Mouse (Mus musculus) right cerebral cortex, postnatal 4 days (tissue): ENCODE measurements around the gene Tmem238.
"Not testable (repeated sequence)": the region's sequence is repeated elsewhere in the genome, so short reads cannot be mapped to it uniquely, and the experiment has no call there.

Experiments used
- DNase-seq: peaks from one replicate; pipeline ENCODE4 v3.0.0-alpha.2; 2022

Tmem238 gene

GRCm38 (mm10) chr7:4789436-4789935, at the start of gene Tmem238:
Gene Tmem238 (minus strand): TSS chr7:4789656.
- no peak for DNase-seq

- DNase-seq, result no peak
Observed at GRCm38 (mm10) chr7:4837639-4838038, 48.2 kb upstream of the Tmem238 start.

GRCm38 (mm10) chr7:4836351-4836792, 46.9 kb upstream of the Tmem238 start:
- peak; percentile 63 for DNase-seq

- no peak for DNase-seq
Observed at GRCm38 (mm10) chr7:4835631-4836327, 46.3 kb upstream of the Tmem238 start.

DNA sequence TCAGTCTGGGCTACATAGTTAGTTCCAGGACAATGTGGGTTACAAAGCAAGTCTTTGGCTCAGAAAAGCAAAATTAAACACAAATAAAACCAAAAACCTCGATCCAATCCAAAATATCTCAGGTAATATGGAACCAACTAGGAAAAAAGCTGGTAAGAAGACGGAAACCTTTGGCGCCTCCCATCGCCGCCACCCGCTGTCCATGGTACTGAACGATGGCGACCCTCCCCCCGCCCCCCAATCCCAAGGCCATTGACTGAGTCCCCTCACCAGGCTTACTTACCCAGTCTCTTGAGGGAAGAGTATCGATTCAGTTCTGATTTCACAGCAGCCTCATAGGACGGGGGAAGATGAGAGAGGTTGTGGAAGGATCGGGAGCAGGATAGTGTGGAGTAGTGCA, 41.0 kb upstream of the Tmem238 start:
- no peak for DNase-seq

DNA sequence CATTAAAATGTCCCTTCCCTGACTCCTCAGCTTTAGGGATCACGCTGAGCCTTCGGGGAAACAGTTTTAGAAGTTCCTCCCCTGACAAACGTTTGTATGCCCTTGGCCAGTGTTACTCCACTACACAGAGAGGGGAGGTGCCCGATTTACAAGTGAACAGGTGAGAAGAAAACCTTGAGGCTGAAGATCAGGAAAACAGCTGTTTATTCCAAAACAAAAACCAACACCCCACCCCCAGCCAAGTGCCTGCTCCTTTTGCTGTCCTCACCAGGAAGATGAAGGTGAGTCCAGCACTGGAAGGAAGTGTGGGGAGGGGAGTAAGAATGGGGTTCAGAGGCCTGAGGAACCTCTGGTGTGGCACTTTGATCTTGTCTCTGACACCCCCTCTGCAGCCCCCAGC, 35.9 kb upstream of the Tmem238 start:
- no peak for DNase-seq

GRCm38 (mm10) chr7:4822162-4822907, 32.9 kb upstream of the Tmem238 start:
- no peak for DNase-seq

DNA sequence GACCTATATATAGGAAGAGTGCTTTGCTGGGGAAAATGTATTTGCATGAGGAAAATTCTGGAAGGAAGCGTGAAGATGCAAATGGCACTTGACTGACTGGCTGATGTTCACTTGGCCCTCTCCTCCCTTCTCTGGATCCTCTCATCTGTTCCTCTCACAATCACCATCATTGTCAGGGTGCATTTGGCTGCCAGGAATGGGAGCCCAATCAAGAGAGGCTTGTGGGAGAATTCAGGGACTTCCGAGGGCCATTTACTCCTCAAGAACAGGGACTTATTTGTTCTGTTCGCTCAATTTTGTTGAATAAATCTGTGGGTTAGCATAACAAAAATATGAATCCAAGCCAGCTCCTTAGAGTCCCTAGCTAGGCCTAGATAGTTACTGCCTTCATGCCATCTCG, 32.2 kb upstream of the Tmem238 start:
- no peak for DNase-seq

- not testable (repeated sequence) for DNase-seq
Observed at GRCm38 (mm10) chr7:4820925-4821324, 31.5 kb upstream of the Tmem238 start.

DNA sequence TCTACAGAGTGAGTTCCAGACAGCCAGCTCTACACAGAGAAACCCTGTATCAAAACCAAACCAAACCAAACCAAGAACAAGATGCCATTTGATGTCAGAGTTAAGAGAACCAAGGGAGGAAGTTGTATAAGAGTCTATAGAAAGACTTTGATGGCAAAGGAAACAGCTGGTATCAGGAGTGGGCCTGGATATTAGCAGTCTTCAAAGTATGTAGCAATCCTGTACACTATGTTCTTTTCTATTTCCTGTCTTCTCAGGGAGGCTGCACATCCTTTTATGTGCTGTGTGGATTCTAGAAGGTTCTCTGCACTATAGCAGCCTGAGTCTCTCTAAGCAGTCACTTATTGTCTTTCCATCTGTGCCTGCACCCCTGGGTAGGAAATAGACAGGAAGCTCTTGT, 27.1 kb upstream of the Tmem238 start:
- no peak for DNase-seq

- no peak for DNase-seq
Observed at GRCm38 (mm10) chr7:4813105-4813791, 23.8 kb upstream of the Tmem238 start.

GRCm38 (mm10) chr7:4812303-4813104, 23.0 kb upstream of the Tmem238 start, which contains the start of gene Ube2s:
Gene Ube2s (minus strand): TSS chr7:4812590.
- DNase-seq, result peak; percentile 99

DNA sequence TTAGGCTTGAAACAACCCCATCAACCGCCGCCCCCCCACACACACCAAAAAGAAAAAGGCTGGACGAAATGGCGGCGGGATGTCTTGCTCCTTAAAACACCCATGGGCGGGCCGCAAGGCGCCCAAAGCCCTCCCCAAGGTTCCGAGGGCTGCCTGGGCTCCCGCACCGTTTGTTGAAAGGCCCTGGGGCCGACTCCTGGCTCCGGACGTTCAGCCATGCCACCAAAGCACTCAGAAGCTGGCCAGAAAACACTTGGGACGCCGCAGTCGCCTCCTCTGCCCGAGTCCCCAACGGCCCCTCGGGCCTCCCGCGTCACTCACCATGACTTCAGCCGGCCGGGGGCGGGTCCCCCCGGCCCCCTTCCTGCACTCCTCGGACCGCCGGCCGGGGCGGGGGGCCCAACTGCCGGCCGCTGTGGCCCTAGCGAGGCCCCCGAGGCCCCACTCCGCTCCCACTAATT, 22.4 kb upstream of the Tmem238 start:
- peak; percentile 44 for DNase-seq

GRCm38 (mm10) chr7:4811131-4811530, 21.7 kb upstream of the Tmem238 start:
- not testable (repeated sequence) for DNase-seq

GRCm38 (mm10) chr7:4806716-4807115, 17.3 kb upstream of the Tmem238 start:
- DNase-seq, result no peak

GRCm38 (mm10) chr7:4802247-4802646, 12.8 kb upstream of the Tmem238 start:
- DNase-seq, result no peak

DNA sequence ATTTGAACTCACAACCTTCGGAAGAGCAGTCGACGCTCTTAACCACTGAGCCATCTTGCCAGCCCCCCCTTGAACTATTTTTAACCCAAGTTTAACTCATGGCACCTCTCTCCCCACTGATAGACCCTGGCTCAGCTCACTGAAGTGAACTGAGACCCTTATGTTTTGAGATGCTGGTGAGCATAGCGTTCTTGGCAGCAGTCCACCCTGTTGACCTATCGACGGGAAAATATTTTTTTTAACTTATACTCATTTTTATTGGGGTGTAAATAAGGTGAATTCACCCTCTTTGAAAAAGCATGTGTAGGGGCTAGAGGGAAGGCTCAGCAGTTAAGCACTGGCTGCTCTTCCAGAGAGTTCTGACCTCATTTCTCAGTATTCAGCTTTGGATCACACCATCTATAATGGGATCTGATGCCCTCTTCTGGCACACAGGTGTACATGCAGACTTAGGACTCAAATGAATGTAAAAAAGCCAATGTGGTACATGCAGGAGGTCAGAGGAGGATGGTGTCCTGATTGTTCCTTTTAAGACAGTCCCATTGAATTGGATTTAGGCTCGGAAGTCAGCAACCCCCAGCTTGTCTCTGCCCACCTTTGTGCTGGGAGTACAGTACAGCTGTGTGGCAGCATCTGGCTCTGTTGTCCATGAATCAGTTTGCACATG, 6.4 kb upstream of the Tmem238 start:
- DNase-seq, result no peak

DNA sequence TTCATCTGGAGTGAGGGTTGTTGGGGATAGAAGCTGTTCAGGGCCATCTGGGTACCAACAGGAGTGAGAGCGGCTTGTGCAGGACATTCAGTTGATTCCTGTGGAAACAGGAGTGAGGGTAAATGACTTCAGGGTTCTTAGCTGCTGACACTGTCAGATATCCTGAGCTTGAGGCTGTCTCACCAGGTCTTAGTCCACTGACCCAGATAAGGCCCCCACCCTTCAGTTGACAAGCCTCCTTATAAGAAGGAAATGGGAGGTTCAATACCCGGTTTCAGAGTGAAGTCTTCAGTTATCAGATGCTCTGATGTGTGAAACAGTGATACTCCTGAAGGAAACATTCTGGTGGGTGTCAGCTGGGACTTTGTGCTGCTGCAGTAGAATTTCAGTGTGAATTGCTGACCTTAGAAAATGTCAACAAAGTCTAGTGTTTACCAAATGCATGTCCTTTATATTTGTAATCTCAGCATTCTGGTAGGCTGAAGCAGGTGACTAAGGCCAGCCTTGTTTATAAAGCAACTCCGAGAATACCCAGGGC, 5.2 kb upstream of the Tmem238 start:
- DNase-seq, result no peak

- DNase-seq, result no peak
Observed at GRCm38 (mm10) chr7:4793674-4794073, 4.2 kb upstream of the Tmem238 start.

DNA sequence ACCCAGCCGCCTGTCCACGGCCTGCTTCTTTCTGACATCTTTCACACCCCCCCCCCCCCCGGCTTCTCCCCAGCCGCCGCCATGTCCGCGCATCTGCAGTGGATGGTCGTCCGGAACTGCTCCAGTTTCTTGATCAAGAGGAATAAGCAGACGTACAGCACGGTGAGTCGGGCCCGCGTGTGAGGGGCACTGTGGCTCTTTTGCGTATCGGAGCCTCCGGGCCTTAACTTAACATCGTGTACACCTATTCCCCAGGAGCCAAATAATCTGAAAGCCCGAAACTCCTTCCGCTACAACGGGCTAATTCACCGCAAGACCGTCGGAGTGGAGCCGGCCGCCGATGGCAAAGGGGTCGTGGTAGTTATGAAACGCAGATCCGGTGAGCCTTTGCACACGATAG, 3.8 kb upstream of the Tmem238 start:
- peak; percentile 25 for DNase-seq
